ENCODE assay signal across 8 mouse cellular contexts in genomic region chrX:102644573-102644951, GRCm38 (mm10). TPM values are rescaled to one million over a fixed set of nuclear protein-coding genes. Genes with fewer than 3 reads are reported as not detected.
DNase-seq lines count a peak whose midpoint lies in the region; ATAC-seq lines count a peak whose summit lies in the region.

No protein-coding gene starts in this region.

- H3K9me3 ChIP-seq in kidney, embryonic 14.5 days (ENCODE audit: control insufficient read depth, low read length), result no peaks in the 10 kb centered on the region
- H3K9me3 ChIP-seq in forebrain, embryonic 10.5 days, result no peaks in the 10 kb centered on the region
- no peaks in the 10 kb centered on the region for H3K9me3 ChIP-seq in midbrain, embryonic 12.5 days

- no peaks in the 10 kb centered on the region for H3K36me3 ChIP-seq in kidney, embryonic 14.5 days (ENCODE audit: control insufficient read depth, insufficient read depth, low read length)
- no peaks in the 10 kb centered on the region for H3K36me3 ChIP-seq in forebrain, embryonic 10.5 days (replicated peaks)
- no peaks in the 10 kb centered on the region for H3K36me3 ChIP-seq in midbrain, embryonic 12.5 days

- H3K27me3 ChIP-seq in kidney, embryonic 14.5 days (ENCODE audit: control insufficient read depth, insufficient read depth, low read length), result peaks cover 2% of the 10 kb centered on the region; the same call in 1 of the 2 replicates
- peaks cover 73% of the 10 kb centered on the region for H3K27me3 ChIP-seq in forebrain, embryonic 10.5 days (ENCODE audit: poor library complexity, severe bottlenecking)
- H3K27me3 ChIP-seq in midbrain, embryonic 12.5 days, result peaks cover 35% of the 10 kb centered on the region

- 28% methylated on average over 8 of the region's 8 CpGs for WGBS in kidney, embryonic 14.5 days
- 21% methylated on average over 8 of the region's 8 CpGs for WGBS in forebrain, embryonic 10.5 days
- WGBS in midbrain, embryonic 12.5 days, result 15% methylated on average over 8 of the region's 8 CpGs

- H3K27ac ChIP-seq in kidney, embryonic 14.5 days (ENCODE audit: low read depth, low read length), result no peak overlapping the region
- H3K27ac ChIP-seq in forebrain, embryonic 10.5 days, result peak overlapping the region; percentile 79; the same call in 1 of the 2 replicates
- H3K27ac ChIP-seq in midbrain, embryonic 12.5 days (replicated peaks), result no peak overlapping the region

- H3K9ac ChIP-seq in kidney, embryonic 14.5 days (ENCODE audit: low read depth, low read length), result peak overlapping the region; percentile 57
- peak overlapping the region; percentile 56; the same call in 1 of the 2 replicates for H3K9ac ChIP-seq in midbrain, embryonic 12.5 days (replicated peaks)

- peak; percentile 55; the same call in 1 of the 2 replicates for ATAC-seq in kidney, embryonic 14.5 days (ENCODE audit: low FRiP score, low TSS enrichment)
- peak; percentile 49; the same call in 1 of the 2 replicates for ATAC-seq in midbrain, embryonic 12.5 days (ENCODE audit: low FRiP score, low read depth)

- H3K4me1 ChIP-seq in kidney, embryonic 14.5 days (ENCODE audit: control insufficient read depth, insufficient read depth, low read length), result no peaks in the 10 kb centered on the region
- no peaks in the 10 kb centered on the region for H3K4me1 ChIP-seq in forebrain, embryonic 10.5 days
- no peaks in the 10 kb centered on the region for H3K4me1 ChIP-seq in midbrain, embryonic 12.5 days

- H3K4me3 ChIP-seq in kidney, embryonic 14.5 days (ENCODE audit: low read length), result peak overlapping the region; percentile 51
- peak overlapping the region; percentile 63 for H3K4me3 ChIP-seq in forebrain, embryonic 10.5 days
- H3K4me3 ChIP-seq in midbrain, embryonic 12.5 days, result peak overlapping the region; percentile 53

- DNase-seq in kidney, postnatal 14 days, result no peak
- peak; percentile 24 for DNase-seq in adrenal gland, postnatal 10 days
- DNase-seq in forebrain, embryonic 10.5 days (ENCODE audit: extremely low spot score, low spot score), result no peak
- peak; percentile 30 for DNase-seq in kidney, postnatal 10 days
- no peak for DNase-seq in thymus, postnatal 0 days (ENCODE audit: low spot score)
- DNase-seq in left cerebral cortex, adult 9 months (ENCODE audit: low spot score in 2 of 2), result no peak

- H3K4me2 ChIP-seq in kidney, embryonic 14.5 days (replicated peaks; ENCODE audit: low read depth, low read length), result peak overlapping the region; percentile 44
- H3K4me2 ChIP-seq in midbrain, embryonic 12.5 days (replicated peaks), result peak overlapping the region; percentile 56

RNA-seq across cellular contexts. Expression of gene Phka1, which starts 0.5 kb away (rescaled TPM):
- polyA plus RNA-seq in kidney, embryonic 14.5 days (2014; fragmentation: Nextera tagmentation; extraction: Ambion mirVana), result 3.5 and 8.2 TPM in 2 replicates
- total RNA-seq in adrenal gland, postnatal 10 days (2021), result 10 to 100 TPM; 12.0 to 15.8 TPM
- polyA plus RNA-seq in forebrain, embryonic 10.5 days (2016; fragmentation: Nextera tagmentation; extraction: Ambion mirVana), result 6.4 and 7.2 TPM in 2 replicates
- 6.5 and 8.1 TPM in 2 replicates for polyA plus RNA-seq in midbrain, embryonic 12.5 days (2016; fragmentation: Nextera tagmentation; extraction: Ambion mirVana)
- polyA plus RNA-seq in thymus, postnatal 0 days (2015; fragmentation: Nextera tagmentation; extraction: Ambion mirVana), result 0.70 and 0.78 TPM in 2 replicates

RNA-seq across cellular contexts. Expression of gene Gm3880, which starts 42.2 kb away (rescaled TPM):
- polyA plus RNA-seq in kidney, embryonic 14.5 days (2014; fragmentation: Nextera tagmentation; extraction: Ambion mirVana), result not detected in 2 replicates
- not detected for total RNA-seq in adrenal gland, postnatal 10 days (2021)
- polyA plus RNA-seq in forebrain, embryonic 10.5 days (2016; fragmentation: Nextera tagmentation; extraction: Ambion mirVana), result not detected in 2 replicates
- polyA plus RNA-seq in midbrain, embryonic 12.5 days (2016; fragmentation: Nextera tagmentation; extraction: Ambion mirVana), result not detected in 2 replicates
- not detected in 2 replicates for polyA plus RNA-seq in thymus, postnatal 0 days (2015; fragmentation: Nextera tagmentation; extraction: Ambion mirVana)

Comparison
In these comparisons a context has a peak if more than half of its experiments do, and no peak if none do; other contexts are left out.
1. DNase-seq: peak in adrenal gland, postnatal 10 days (single experiment) and kidney, postnatal 10 days (single experiment); none in kidney, postnatal 14 days (single experiment), forebrain, embryonic 10.5 days (single experiment), thymus, postnatal 0 days (single experiment) and left cerebral cortex, adult 9 months (0 of 2).
2. Peak in every context shown above with its lines, with median percentiles within 50 percentile points of each other: H3K4me3 ChIP-seq.